Mouse (Mus musculus): Measurements from ENCODE around the gene Romo1. TPM values are rescaled to one million over a fixed set of nuclear protein-coding genes. Genes with fewer than 3 reads are reported as not detected.

Romo1 gene
- polyA plus RNA-seq, 1 experiment = 203 TPM

DNA sequence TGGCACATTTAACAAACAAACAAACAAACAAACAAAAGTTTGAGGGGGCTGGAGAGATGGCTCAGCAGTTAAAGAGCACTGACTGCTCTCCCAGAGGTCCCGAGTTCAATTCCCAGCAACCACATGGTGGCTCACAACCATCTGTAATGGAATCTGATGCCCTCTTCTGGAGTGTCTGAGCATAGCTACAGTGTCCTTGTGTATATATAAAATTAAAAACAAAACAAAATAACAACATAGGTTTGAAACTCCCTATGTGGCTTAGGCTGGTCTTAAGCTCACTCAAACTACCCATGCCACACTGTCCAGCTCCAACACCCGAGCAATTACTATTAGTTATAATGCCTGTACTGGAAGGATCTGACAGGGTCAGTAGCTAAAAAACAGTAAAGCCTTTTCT, 1.0 kb upstream of the Romo1 start:
- no peak overlapping the region for H3K4me3 ChIP-seq (replicated peaks; ENCODE audit: extremely low read depth, low read depth, low read length)

DNA sequence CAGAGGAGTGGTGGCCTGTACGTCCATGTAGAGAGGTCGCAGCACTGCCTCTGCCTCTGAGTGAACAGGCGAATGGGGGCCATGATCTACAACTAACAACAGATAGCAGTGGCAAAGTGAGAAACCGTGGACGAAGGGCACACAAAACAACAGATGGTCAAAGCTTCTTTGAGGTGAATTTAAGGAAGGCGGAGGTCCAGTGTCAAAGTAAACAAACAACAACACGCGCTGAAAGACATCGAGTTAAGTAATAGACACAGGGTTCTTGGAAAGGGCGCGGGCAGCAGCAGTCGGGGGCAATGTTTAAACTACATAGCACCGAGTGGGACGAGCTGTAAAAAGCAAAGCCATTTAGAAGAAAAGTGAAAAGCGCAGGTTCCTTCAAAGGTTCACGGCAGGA, 472 bp upstream of the Romo1 start:
- TF ChIP-seq POLR2A (IDR thresholded peaks at IDR 0.05; ENCODE audit: borderline replicate concordance, extremely low read depth, low read depth, low read length) = no peak
- TF ChIP-seq CTCF (IDR thresholded peaks at IDR 0.05; ENCODE audit: insufficient read depth, low read length) = no peak
- WGBS = 2% methylated on average over 16 of the region's 16 CpGs
- H3K4me3 ChIP-seq (replicated peaks; ENCODE audit: extremely low read depth, low read depth, low read length) = peak overlapping the region; percentile 79
- peaks cover 7% of the 10 kb centered on the region for H3K4me1 ChIP-seq (ENCODE audit: control insufficient read depth, insufficient read depth, low read length)
- no peak for DNase-seq

More for the DNA sequence above, 1.0 kb upstream of the Romo1 start:
- DNase-seq = no peak
- H3K4me1 ChIP-seq (ENCODE audit: control insufficient read depth, insufficient read depth, low read length) = peaks cover 7% of the 10 kb centered on the region
- 84% methylated on average over 2 of the region's 2 CpGs for WGBS
- TF ChIP-seq POLR2A (IDR thresholded peaks at IDR 0.05; ENCODE audit: borderline replicate concordance, extremely low read depth, low read depth, low read length) = no peak
- TF ChIP-seq CTCF (IDR thresholded peaks at IDR 0.05; ENCODE audit: insufficient read depth, low read length) = no peak

DNA sequence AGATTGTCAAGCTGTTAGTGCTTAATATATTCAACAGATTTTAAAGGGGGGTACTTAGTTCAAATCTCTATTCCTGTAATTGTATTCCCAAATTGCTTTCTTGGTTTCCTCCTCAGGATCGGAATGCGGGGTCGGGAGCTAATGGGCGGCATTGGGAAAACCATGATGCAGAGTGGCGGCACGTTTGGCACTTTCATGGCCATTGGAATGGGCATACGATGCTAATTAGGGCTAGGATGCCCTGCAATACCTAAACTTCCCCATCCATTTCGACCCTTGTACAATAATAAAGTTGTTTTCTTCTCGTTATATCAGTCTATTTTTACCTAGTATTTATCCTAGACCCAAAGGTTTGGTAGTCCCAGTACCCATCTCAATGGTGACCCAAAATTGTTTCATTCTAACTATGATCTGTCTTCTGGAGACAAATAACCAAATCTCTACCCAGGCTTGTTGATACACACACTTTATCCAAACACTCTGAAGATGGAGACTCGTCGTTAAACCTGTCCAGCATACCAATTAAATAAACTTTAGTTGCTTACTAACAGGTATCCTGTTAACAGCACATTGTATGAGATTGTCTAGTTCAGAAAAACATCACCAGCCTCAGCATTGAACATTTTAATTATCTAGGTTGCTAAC, 1.8 kb downstream of the Romo1 start:
- DNase-seq = no peak
- TF ChIP-seq POLR2A (IDR thresholded peaks at IDR 0.05; ENCODE audit: borderline replicate concordance, extremely low read depth, low read depth, low read length) (no peak), CTCF (IDR thresholded peaks at IDR 0.05; ENCODE audit: insufficient read depth, low read length) (no peak)
- 47% methylated on average over 11 of the region's 11 CpGs for WGBS
- H3K4me1 ChIP-seq (ENCODE audit: control insufficient read depth, insufficient read depth, low read length) = peaks cover 7% of the 10 kb centered on the region
- no peak overlapping the region for H3K4me3 ChIP-seq (replicated peaks; ENCODE audit: extremely low read depth, low read depth, low read length)

DNA sequence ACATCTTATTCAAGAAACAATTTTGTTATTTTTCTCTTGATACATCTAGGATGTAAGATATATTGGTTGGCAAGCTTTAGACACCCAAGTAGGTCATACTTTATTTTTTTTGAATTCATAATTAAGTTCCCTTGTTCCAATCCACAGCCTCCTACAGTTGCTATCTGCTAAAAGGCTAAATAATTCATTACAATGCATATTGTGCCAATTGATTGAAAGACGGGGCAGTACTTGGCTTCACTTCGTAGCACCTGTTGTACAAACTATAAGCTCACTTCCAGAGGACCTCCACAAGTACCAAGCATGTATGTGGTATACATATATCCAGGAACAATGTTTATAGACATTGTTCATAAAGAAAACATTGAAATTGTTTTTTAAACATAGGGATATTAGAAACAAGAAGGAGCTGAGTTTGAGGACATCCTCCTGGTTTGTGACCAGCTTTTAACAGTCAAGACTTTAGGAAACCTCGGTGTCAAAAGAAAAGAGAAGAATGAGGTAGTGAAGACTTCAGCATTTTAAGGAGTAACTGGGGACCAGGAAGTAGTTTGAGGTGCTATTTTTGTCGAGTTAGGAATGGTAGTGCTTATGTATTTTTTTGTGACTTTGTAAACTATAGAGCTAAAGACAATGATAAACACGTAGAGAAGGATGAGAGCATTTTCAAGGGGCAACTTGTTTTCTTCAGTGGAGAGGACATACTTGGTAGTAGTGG, 2.6 kb downstream of the Romo1 start:
- no peak for TF ChIP-seq POLR2A (IDR thresholded peaks at IDR 0.05; ENCODE audit: borderline replicate concordance, extremely low read depth, low read depth, low read length)
- TF ChIP-seq CTCF (IDR thresholded peaks at IDR 0.05; ENCODE audit: insufficient read depth, low read length) = no peak
- peaks cover 7% of the 10 kb centered on the region for H3K4me1 ChIP-seq (ENCODE audit: control insufficient read depth, insufficient read depth, low read length)
- H3K4me3 ChIP-seq (replicated peaks; ENCODE audit: extremely low read depth, low read depth, low read length) = no peak overlapping the region
- no peak for DNase-seq
- WGBS = 46% methylated on average over 5 of the region's 5 CpGs

DNA sequence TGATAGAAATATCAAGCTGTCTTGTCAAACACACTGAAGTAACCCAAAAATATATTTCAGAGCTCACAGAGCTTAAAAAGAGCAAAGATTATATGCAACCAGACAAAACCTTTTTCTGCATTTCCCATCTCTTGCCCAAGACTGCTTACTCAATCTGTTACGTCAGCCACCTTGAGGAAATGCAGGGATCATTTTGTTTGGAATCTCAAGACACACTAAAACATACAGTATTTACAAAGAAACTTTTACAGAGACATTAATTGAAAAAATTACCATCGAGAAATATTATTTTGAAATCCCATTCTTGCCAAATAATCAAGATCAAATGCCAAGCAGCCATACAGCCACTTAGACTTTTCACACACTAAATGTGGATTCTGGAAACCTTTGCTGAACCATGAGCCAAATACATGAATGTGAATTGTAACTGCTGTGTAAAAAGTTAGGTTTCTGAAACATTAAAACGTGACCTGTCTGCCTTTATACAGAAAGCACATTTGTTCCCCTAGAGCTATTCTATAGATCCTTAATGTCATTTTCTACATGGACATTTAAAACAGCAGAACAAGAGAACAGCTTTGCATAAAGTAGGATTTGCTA, 3.6 kb downstream of the Romo1 start:
- TF ChIP-seq CTCF (IDR thresholded peaks at IDR 0.05; ENCODE audit: insufficient read depth, low read length) (no peak), POLR2A (IDR thresholded peaks at IDR 0.05; ENCODE audit: borderline replicate concordance, extremely low read depth, low read depth, low read length) (no peak)
- WGBS = 70% methylated on average over 3 of the region's 3 CpGs
- no peak for DNase-seq

DNA sequence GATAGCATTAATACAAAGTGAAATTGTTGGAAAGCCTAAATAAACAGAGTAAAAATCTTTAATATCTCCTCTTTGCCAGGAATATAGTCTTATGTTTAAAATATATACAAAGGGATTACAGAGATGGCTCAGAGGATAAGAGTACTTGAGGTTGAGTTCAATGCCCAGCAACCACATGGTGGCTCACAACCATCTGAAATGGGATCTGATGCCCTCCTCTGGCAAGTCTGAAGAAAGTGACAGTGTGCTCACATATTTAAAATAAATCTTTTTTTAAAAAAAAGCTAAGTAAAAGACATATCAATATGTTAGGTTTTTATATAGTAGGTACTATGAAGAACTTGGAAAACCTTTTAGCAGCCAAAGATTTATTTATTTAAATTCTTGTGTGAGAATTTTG, 7.7 kb downstream of the Romo1 start:
- TF ChIP-seq POLR2A (IDR thresholded peaks at IDR 0.05; ENCODE audit: borderline replicate concordance, extremely low read depth, low read depth, low read length) (no peak), CTCF (IDR thresholded peaks at IDR 0.05; ENCODE audit: insufficient read depth, low read length) (no peak)
- no peak for DNase-seq
- no peak overlapping the region for H3K4me3 ChIP-seq (replicated peaks; ENCODE audit: extremely low read depth, low read depth, low read length)
- H3K4me1 ChIP-seq (ENCODE audit: control insufficient read depth, insufficient read depth, low read length) = no peaks in the 10 kb centered on the region; the same call in 1 of the 2 replicates

More for the DNA sequence above, 3.6 kb downstream of the Romo1 start:
- Histone ChIP-seq H3K4me3 (replicated peaks; ENCODE audit: extremely low read depth, low read depth, low read length) (no peak overlapping the region), H3K4me1 (ENCODE audit: control insufficient read depth, insufficient read depth, low read length) (peaks cover 7% of the 10 kb centered on the region)

DNA sequence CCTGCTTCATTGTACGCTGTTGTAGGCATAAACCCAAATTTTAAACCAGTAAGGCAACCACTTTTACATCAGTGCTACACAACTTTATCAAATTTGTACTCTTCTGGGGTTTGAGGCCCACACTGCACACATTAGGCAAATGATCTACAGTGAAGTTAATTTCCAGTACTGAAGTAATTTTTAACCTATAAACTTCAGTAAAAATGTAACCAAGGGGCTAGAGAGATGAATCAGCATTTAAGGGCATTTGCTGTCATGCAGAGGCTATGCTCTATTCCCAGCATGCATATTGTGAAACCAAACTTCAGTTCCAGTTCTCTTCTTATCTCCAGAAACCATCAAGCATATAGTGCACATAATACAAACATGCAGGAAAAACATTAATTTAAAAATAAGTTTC, 21.6 kb downstream of the Romo1 start:
- H3K4me3 ChIP-seq (replicated peaks; ENCODE audit: extremely low read depth, low read depth, low read length) = no peak overlapping the region
- H3K4me1 ChIP-seq (ENCODE audit: control insufficient read depth, insufficient read depth, low read length) = no peaks in the 10 kb centered on the region
- TF ChIP-seq POLR2A (IDR thresholded peaks at IDR 0.05; ENCODE audit: borderline replicate concordance, extremely low read depth, low read depth, low read length) = no peak
- DNase-seq = no peak
- 98% methylated on average over 1 of the region's 1 CpGs for WGBS

DNA sequence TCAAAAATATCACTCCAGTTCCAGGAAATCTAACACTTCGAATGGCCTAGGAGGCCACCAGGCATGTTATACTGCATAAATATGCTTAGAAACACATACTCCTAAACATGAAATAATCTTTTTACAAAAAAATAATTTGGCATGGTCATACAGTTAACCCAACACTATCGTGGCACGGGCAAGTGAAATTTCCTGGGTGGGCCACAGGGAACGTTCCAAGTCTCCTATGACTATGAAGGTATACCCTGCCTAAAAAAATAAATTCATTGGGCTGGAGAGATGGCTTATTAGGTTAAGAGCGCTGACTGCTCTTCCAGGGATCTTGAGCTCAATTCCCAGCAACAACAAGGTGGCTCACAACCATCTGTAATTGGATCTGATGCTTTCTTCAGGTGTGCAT, 22.7 kb downstream of the Romo1 start:
- Histone ChIP-seq H3K4me3 (replicated peaks; ENCODE audit: extremely low read depth, low read depth, low read length) (no peak overlapping the region), H3K4me1 (ENCODE audit: control insufficient read depth, insufficient read depth, low read length) (no peaks in the 10 kb centered on the region)
- WGBS = 83% methylated on average over 5 of the region's 5 CpGs
- TF ChIP-seq POLR2A (IDR thresholded peaks at IDR 0.05; ENCODE audit: borderline replicate concordance, extremely low read depth, low read depth, low read length) (no peak), CTCF (IDR thresholded peaks at IDR 0.05; ENCODE audit: insufficient read depth, low read length) (no peak)
- DNase-seq = no peak

DNA sequence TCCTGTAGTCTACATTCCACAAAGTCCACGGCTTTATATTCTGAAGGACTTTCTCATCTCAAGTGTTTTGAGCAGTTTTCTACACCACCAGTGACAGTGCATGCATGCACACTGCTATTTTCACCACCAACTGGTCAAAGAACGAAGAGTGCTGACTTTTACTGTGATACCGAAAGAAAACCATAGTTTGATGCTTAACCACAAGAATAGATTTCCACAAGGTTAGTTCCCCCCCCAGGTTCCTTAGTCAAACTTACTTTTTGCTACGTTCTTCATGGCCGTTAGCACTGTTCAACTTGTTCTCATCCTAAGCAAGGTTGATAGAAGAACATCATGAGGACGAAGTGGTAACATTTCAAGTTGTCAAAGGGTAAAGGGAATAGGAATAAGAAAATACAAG, 33.2 kb downstream of the Romo1 start:
- WGBS = 43% methylated on average over 6 of the region's 6 CpGs
- Histone ChIP-seq H3K4me1 (ENCODE audit: control insufficient read depth, insufficient read depth, low read length) (peaks cover 17% of the 10 kb centered on the region), H3K4me3 (replicated peaks; ENCODE audit: extremely low read depth, low read depth, low read length) (peak overlapping the region; percentile 26)
- TF ChIP-seq POLR2A (IDR thresholded peaks at IDR 0.05; ENCODE audit: borderline replicate concordance, extremely low read depth, low read depth, low read length) (no peak), CTCF (IDR thresholded peaks at IDR 0.05; ENCODE audit: insufficient read depth, low read length) (no peak)
- no peak for DNase-seq

DNA sequence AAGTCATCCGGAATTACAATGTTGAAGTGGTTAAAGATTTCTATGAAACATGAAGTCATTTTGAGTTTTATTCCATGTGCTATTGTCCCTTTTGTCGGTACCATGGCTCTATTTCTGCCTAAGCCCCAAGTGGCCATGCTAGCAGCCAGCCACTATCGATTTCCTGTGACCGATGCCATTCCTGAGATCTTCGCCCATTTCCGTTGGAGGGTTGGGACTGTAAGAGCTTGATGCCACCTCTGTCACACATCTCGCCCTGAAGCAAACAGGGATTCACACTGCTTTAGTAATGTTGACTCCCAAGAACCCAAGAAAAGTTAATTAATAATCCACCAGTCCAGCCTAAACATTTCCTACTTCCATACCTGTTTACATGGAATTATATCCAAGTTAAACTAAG, 33.8 kb downstream of the Romo1 start:
- peaks cover 17% of the 10 kb centered on the region for H3K4me1 ChIP-seq (ENCODE audit: control insufficient read depth, insufficient read depth, low read length)
- DNase-seq = no peak
- no peak overlapping the region for H3K4me3 ChIP-seq (replicated peaks; ENCODE audit: extremely low read depth, low read depth, low read length)
- TF ChIP-seq POLR2A (IDR thresholded peaks at IDR 0.05; ENCODE audit: borderline replicate concordance, extremely low read depth, low read depth, low read length) (no peak), CTCF (IDR thresholded peaks at IDR 0.05; ENCODE audit: insufficient read depth, low read length) (no peak)
- 21% methylated on average over 7 of the region's 7 CpGs for WGBS
